Mouse (Mus musculus) embryonic facial prominence, embryonic 11.5 days (tissue): ENCODE data around the gene Btbd6. TPM values are rescaled to one million over a fixed set of nuclear protein-coding genes. Genes with fewer than 3 reads are reported as not detected.

Source experiments
- ATAC-seq: fragments of 200-750 bp; cut with Nextera tagmentation; replicated peaks from 2 replicates; pipeline ENCODE4 v1.8.0; 2017; ENCODE audit warnings: low read depth; ENCODE audit not compliant: insufficient number of reproducible peaks, low FRiP score, low TSS enrichment
- DNase-seq: peaks from one replicate; pipeline ENCODE4 v3.0.0-alpha.2; 2015; ENCODE audit warnings: low spot score
- H3K27ac ChIP-seq: fragments of 300-500 bp; sonication (generic); replicated peaks from 2 replicates; pipeline ENCODE4 v1.5.1; 2014; ENCODE audit warnings: mild to moderate bottlenecking, low read depth, low read length, control low read depth
- H3K27me3 ChIP-seq: fragments of 300-500 bp; sonication (generic); 2 replicates; pipeline ENCODE4 v1.6.1; 2014; ENCODE audit warnings: mild to moderate bottlenecking, low read length, moderate library complexity, mixed read lengths; ENCODE audit not compliant: control insufficient read depth, insufficient read depth
- H3K36me3 ChIP-seq: fragments of 300-500 bp; sonication (generic); replicated peaks from 2 replicates; pipeline ENCODE4 v1.6.1; 2014; ENCODE audit warnings: low read depth, mild to moderate bottlenecking, low read length, moderate library complexity, mixed read lengths; ENCODE audit not compliant: control insufficient read depth, insufficient read depth
- H3K4me1 ChIP-seq: fragments of 300-500 bp; sonication (generic); 2 replicates; pipeline ENCODE4 v1.6.1; 2014; ENCODE audit warnings: low read length, mixed read lengths; ENCODE audit not compliant: control insufficient read depth, insufficient read depth
- H3K4me2 ChIP-seq: fragments of 300-500 bp; sonication (generic); 2 replicates; pipeline ENCODE4 v1.6.1; 2014; ENCODE audit warnings: low read depth, mild to moderate bottlenecking, control low read depth, low read length, moderate library complexity
- H3K4me3 ChIP-seq: fragments of 300-500 bp; sonication (generic); 2 replicates; pipeline ENCODE4 v1.5.1; 2014; ENCODE audit warnings: low read depth, low read length, control low read depth
- H3K9ac ChIP-seq: fragments of 300-500 bp; sonication (generic); replicated peaks from 2 replicates; pipeline ENCODE4 v1.6.1; 2014; ENCODE audit warnings: mild to moderate bottlenecking, control low read depth, low read length
- H3K9me3 ChIP-seq: fragments of 300-500 bp; sonication (generic); replicated peaks from 2 replicates; pipeline ENCODE4 v1.6.1; 2016; ENCODE audit warnings: mild to moderate bottlenecking, low read length, inconsistent platforms, mixed read lengths; ENCODE audit not compliant: control insufficient read depth
- WGBS: fragments of 180-500 bp; shearing (Covaris S2); extraction: QIAGEN DNeasy Blood & Tissue Kit; methylation state at CpG from one replicate; pipeline ENCODE4 v1.1.7; 2014; 5-methylcytosine and 5-hydroxymethylcytosine counted together
- polyA plus RNA-seq: library from polyadenylated mRNA; unstranded; fragments of >200 nt; fragmentation: Nextera tagmentation; extraction: Ambion mirVana; gene quantifications from 2 replicates; pipeline ENCODE4 v1.2.1, GENCODE M21; 2014

The Btbd6 gene
- polyA plus RNA-seq, 1 experiment from 2014 or later: 19.7 TPM

DNA sequence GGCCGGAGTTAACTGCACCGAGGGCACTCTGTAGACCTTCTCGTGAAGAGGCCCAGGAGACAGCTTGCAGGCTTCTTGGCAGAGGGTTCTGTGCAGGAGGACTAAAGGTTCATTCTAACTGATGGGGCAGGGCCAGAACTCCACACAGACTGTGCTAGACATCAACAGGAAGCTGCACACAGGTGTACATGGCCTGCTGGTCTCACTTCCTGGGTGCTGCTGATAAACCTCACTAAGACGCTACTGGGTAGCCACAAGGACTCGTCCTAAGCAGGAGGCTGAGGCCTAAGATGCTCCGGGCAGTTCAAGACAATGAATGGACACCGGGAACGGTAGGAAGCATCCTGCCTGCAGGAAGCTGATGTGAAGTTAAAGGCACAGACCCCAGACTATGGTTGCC is 16.9 kb upstream of the Btbd6 start:
- H3K4me2 ChIP-seq: no peak overlapping the region
- no peaks in the 10 kb centered on the region for H3K4me1 ChIP-seq
- peaks cover 29% of the 10 kb centered on the region for H3K36me3 ChIP-seq
- H3K4me3 ChIP-seq: no peak overlapping the region
- no peaks in the 10 kb centered on the region for H3K9me3 ChIP-seq
- WGBS: 83% methylated on average over 8 of the region's 8 CpGs
- no peak overlapping the region for H3K27ac ChIP-seq
- H3K9ac ChIP-seq: no peak overlapping the region
- no peaks in the 10 kb centered on the region for H3K27me3 ChIP-seq
- DNase-seq (no peak), ATAC-seq (no peak)

DNA sequence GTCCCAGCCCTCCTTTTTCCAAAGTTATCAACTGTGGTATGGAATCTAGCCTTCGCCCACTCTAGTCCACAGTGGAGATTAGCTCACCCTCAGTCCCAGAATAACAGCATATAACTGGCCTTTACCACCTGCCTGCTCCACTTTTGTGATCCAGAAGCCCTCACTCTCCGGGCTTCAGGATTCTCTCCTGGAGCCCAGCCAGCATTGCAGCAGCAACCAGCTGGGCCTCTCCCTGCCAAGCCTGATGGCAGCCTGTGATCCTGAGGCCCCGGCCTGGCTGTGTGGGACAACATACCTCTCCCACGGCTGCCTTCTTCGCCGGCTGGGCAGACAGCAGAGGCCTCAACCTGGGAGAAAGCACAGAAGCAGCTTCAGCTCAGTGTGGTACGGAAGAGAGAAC is 14.9 kb upstream of the Btbd6 start:
- H3K4me2 ChIP-seq: no peak overlapping the region
- WGBS: 91% methylated on average over 7 of the region's 7 CpGs
- no peak overlapping the region for H3K27ac ChIP-seq
- no peaks in the 10 kb centered on the region for H3K4me1 ChIP-seq
- no peak overlapping the region for H3K9ac ChIP-seq
- H3K27me3 ChIP-seq: no peaks in the 10 kb centered on the region
- H3K4me3 ChIP-seq: no peak overlapping the region
- H3K9me3 ChIP-seq: no peaks in the 10 kb centered on the region
- H3K36me3 ChIP-seq: peaks cover 29% of the 10 kb centered on the region
- ATAC-seq (no peak), DNase-seq (no peak)

DNA sequence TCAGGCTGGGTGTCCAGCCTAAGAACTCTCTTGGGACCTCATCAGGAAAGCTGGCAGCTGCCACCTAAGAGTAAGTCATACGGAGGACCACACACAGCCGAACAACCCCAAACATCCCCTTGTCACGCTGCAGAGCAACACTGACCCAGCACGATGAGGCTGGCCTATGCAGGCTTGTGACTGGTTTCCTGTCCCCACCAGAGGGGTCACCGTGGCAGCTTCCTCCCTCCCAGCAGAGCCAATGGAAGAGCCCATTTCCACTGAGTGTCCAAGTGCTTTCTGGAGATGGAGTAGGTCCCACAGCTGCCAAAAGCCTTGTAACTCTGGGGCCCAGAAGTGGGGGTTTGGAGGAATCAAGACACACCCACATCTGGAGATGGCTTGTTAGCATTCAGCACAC is 14.4 kb upstream of the Btbd6 start:
- no peak for DNase-seq
- no peak for ATAC-seq
- Histone ChIP-seq H3K27ac (no peak overlapping the region), H3K4me3 (no peak overlapping the region), H3K4me1 (no peaks in the 10 kb centered on the region), H3K4me2 (no peak overlapping the region), H3K27me3 (no peaks in the 10 kb centered on the region), H3K9ac (no peak overlapping the region), H3K36me3 (peaks cover 34% of the 10 kb centered on the region), H3K9me3 (no peaks in the 10 kb centered on the region)
- 81% methylated on average over 5 of the region's 5 CpGs for WGBS

GRCm38 (mm10) chr12:112965783-112966182 is 10.5 kb upstream of the Btbd6 start:
- H3K9me3 ChIP-seq: no peaks in the 10 kb centered on the region
- H3K4me3 ChIP-seq: no peak overlapping the region
- no peaks in the 10 kb centered on the region for H3K27me3 ChIP-seq
- ATAC-seq: no peak
- peaks cover 29% of the 10 kb centered on the region for H3K36me3 ChIP-seq
- DNase-seq: no peak
- H3K4me1 ChIP-seq: no peaks in the 10 kb centered on the region
- H3K9ac ChIP-seq: no peak overlapping the region
- H3K4me2 ChIP-seq: no peak overlapping the region
- 93% methylated on average over 13 of the region's 13 CpGs for WGBS
- H3K27ac ChIP-seq: no peak overlapping the region

GRCm38 (mm10) chr12:112968943-112969342 is 7.3 kb upstream of the Btbd6 start:
- Histone ChIP-seq H3K36me3 (peaks cover 11% of the 10 kb centered on the region), H3K9me3 (no peaks in the 10 kb centered on the region), H3K27me3 (no peaks in the 10 kb centered on the region), H3K4me3 (no peak overlapping the region), H3K4me1 (no peaks in the 10 kb centered on the region), H3K4me2 (no peak overlapping the region), H3K9ac (no peak overlapping the region), H3K27ac (no peak overlapping the region)
- DNase-seq (no peak), ATAC-seq (no peak)
- 60% methylated on average over 8 of the region's 8 CpGs for WGBS

- Histone ChIP-seq H3K4me3 (no peak overlapping the region), H3K9ac (no peak overlapping the region), H3K27me3 (no peaks in the 10 kb centered on the region), H3K4me2 (no peak overlapping the region), H3K36me3 (peaks cover 8% of the 10 kb centered on the region), H3K4me1 (no peaks in the 10 kb centered on the region), H3K9me3 (no peaks in the 10 kb centered on the region), H3K27ac (no peak overlapping the region)
- DNase-seq: no peak
- no peak for ATAC-seq
- 84% methylated on average over 6 of the region's 6 CpGs for WGBS
These were observed 6.7 kb upstream of the Btbd6 start for GRCm38 (mm10) chr12:112969616-112970015.

DNA sequence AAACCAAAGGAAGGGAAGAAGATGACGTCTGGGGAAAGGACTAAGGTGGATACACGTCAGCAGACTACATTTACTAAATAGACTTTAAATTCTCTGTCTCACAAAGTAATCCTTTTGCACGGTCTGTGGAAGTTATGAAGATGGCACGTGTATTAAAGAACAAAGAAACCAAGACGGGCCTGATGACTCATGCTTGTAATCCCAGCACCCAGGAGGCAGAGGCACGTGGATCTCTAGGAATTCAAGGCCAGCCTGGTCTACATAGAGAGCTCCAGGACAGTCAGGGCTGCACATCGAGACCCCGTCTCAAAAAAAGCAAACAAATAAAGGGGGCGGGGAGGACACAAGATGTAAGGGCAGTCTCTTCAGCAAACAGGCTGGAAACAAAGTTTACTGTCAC is 1.5 kb upstream of the Btbd6 start:
- Histone ChIP-seq H3K4me3 (no peak overlapping the region), H3K36me3 (peaks cover 10% of the 10 kb centered on the region), H3K27me3 (no peaks in the 10 kb centered on the region), H3K27ac (no peak overlapping the region), H3K4me1 (no peaks in the 10 kb centered on the region), H3K4me2 (no peak overlapping the region), H3K9me3 (no peaks in the 10 kb centered on the region), H3K9ac (no peak overlapping the region)
- WGBS: 86% methylated on average over 9 of the region's 9 CpGs
- ATAC-seq (no peak), DNase-seq (no peak)

DNA sequence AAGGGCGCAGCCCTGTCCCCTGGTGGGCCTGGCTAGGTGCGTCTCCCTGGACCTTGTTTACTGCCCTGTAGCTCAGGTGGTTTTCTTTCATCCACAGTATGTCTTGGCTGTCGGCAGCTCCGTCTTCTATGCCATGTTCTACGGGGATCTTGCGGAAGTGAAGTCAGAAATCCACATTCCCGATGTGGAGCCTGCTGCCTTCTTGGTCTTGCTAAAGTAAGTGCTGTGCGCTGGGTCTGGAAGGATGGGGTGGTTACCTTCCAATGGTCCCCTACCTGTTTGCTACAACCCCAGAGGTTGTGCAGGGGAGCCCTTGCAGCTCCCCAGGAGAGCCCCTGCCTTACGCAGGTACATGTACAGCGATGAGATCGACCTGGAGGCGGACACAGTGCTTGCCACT is 874 bp downstream of the Btbd6 start:
- ATAC-seq (no peak), DNase-seq (no peak)
- Histone ChIP-seq H3K36me3 (peaks cover 10% of the 10 kb centered on the region), H3K4me2 (peak overlapping the region; percentile 93), H3K27ac (peak overlapping the region; percentile 53), H3K4me3 (peak overlapping the region; percentile 65), H3K4me1 (no peaks in the 10 kb centered on the region), H3K9me3 (no peaks in the 10 kb centered on the region), H3K27me3 (no peaks in the 10 kb centered on the region), H3K9ac (peak overlapping the region; percentile 89)
- WGBS: 44% methylated on average over 12 of the region's 12 CpGs
